Mouse (Mus musculus): ENCODE measurements around the gene Aipl1.
"Not testable (repeated sequence)": the region's sequence is repeated elsewhere in the genome, so short reads cannot be mapped to it uniquely, and the experiment has no call there.

Aipl1 gene

GRCm38 (mm10) chr11:72016518-72017252, 20.6 kb downstream of the Aipl1 start:
- DNase-seq: no peak

- DNase-seq: no peak
These were observed 22.6 kb downstream of the Aipl1 start for GRCm38 (mm10) chr11:72014674-72015073.

GRCm38 (mm10) chr11:72011955-72012354, 25.4 kb downstream of the Aipl1 start:
- no peak for DNase-seq

GRCm38 (mm10) chr11:72010940-72011722, 26.2 kb downstream of the Aipl1 start:
- peak in 1 of 2 experiments; percentile 48 for DNase-seq

- DNase-seq: no peak
These were observed 26.9 kb downstream of the Aipl1 start for GRCm38 (mm10) chr11:72010367-72010766.

GRCm38 (mm10) chr11:72005547-72005946, 31.8 kb downstream of the Aipl1 start:
- DNase-seq: no peak

GRCm38 (mm10) chr11:72003171-72003570, 34.1 kb downstream of the Aipl1 start:
- peak; percentile 49 to 59 for DNase-seq

GRCm38 (mm10) chr11:72002138-72002853, 35.0 kb downstream of the Aipl1 start:
- DNase-seq: peak; percentile 73 to 76

GRCm38 (mm10) chr11:72000194-72000593, 37.1 kb downstream of the Aipl1 start:
- no peak for DNase-seq

GRCm38 (mm10) chr11:71996805-71997204, 40.5 kb downstream of the Aipl1 start:
- DNase-seq: no peak

GRCm38 (mm10) chr11:71995968-71996511, 41.3 kb downstream of the Aipl1 start:
- DNase-seq: peak in 1 of 2 experiments; percentile 46

GRCm38 (mm10) chr11:71992438-71992837, 44.9 kb downstream of the Aipl1 start:
- no peak for DNase-seq

GRCm38 (mm10) chr11:71991541-71991940, 45.8 kb downstream of the Aipl1 start:
- DNase-seq: peak; percentile 68 to 78

GRCm38 (mm10) chr11:71989407-71989806, 47.9 kb downstream of the Aipl1 start:
- not testable (repeated sequence) for DNase-seq

GRCm38 (mm10) chr11:71987159-71988150, 49.9 kb downstream of the Aipl1 start:
- no peak for DNase-seq

GRCm38 (mm10) chr11:71985783-71986182, 51.5 kb downstream of the Aipl1 start:
- no peak for DNase-seq

GRCm38 (mm10) chr11:71985101-71985711, 52.1 kb downstream of the Aipl1 start:
- peak; percentile 64 to 66 for DNase-seq

GRCm38 (mm10) chr11:71984093-71984492, 53.2 kb downstream of the Aipl1 start:
- no peak for DNase-seq
